Mouse (Mus musculus): ENCODE results near the gene Clhc1. TPM values are rescaled to one million over a fixed set of nuclear protein-coding genes. Genes with fewer than 3 reads are reported as not detected.
"Not testable (repeated sequence)": the region's sequence is repeated elsewhere in the genome, so short reads cannot be mapped to it uniquely, and the experiment has no call there.

The Clhc1 gene
- total RNA-seq (2021): under 1 TPM in 1 of 2 experiments, not detected in 1; 0.27 TPM
- long read RNA-seq: 0 reads

DNA sequence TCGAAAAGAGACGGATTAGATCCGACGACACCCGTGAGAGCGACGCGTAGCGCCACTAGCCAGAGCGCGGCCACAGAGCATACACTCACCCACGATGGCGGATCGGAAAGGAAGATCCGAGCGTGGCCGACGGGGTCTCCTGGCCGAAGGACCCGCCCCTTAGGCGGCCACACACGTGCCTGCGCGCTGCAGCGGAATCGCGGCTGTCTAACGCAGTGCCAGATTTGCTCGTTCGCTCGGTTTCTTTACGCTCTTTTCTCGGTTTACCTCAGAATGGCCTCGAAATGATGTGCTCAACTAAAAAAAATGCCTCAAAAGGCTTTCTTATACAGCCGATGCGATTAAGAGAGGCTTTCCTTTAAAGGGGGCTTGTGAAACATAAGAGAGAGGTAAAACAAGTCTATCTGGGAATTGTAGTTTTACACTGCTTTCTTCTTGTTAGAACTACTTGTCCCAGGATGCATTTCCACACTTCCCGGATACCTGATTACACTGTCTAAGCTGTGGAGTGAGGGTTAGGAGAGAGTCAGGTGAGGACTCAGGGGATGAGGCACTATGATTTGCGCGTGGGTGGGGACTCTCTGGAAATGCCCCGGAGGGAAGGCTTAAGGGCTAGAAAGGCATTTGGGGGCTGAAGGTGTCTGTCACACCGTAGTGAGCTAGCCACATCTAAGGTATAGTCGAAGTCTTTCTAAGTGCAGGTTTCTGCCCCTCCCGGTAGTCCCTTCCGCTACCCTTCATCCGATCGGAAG is at the start of gene Clhc1, which contains the start of gene Rps27a:
Gene Clhc1 (plus strand): TSS at position 199 of the 752 bp plus-strand sequence.
Gene Rps27a (minus strand): TSS at position 358 of the 752 bp plus-strand sequence.
- DNase-seq (ENCODE audit: low spot score in 2 of 2): peak; percentile 95

DNA sequence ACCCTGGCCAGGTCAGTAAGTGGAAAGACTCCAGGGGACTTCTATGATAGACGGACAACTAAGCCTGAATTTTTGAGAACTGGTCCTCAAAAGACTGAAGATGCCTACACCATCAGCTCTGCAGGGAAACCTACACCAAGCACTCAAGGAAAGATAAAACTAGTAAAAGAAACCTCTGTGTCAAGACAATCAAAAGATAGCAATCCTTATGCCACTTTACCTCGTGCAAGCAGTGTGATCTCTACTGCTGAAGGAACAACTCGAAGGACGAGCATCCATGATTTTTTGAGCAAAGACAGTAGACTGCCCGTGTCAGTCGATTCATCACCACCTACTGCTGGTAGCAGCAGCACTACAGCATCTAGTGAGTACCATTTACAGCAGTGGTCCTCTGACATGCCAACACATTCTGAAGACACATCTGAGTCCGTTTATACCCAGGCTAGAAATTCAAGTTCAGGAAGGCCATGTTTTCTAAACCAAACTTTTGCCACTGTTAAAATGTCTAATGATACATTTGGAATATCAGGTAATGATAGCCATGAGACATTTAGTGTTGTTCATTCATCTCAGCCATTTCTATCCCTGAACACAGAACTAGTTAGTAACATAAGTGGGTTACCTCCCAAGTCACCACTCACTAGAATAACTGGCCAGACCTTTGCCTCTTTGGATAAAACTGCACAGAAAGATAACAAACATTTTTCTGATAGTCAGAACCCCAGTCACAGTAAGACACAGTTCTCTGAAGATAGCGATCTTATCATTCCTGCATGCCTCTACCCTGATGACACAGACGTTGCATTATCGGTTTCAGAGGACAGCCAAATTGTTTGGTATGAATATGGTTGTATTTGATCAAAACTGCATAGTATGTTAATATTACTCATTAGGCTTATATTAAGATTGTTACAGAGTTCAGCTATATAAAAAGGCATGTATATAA is 43.5 kb upstream of the Clhc1 start:
- DNase-seq (ENCODE audit: low spot score in 2 of 2): no peak

DNA sequence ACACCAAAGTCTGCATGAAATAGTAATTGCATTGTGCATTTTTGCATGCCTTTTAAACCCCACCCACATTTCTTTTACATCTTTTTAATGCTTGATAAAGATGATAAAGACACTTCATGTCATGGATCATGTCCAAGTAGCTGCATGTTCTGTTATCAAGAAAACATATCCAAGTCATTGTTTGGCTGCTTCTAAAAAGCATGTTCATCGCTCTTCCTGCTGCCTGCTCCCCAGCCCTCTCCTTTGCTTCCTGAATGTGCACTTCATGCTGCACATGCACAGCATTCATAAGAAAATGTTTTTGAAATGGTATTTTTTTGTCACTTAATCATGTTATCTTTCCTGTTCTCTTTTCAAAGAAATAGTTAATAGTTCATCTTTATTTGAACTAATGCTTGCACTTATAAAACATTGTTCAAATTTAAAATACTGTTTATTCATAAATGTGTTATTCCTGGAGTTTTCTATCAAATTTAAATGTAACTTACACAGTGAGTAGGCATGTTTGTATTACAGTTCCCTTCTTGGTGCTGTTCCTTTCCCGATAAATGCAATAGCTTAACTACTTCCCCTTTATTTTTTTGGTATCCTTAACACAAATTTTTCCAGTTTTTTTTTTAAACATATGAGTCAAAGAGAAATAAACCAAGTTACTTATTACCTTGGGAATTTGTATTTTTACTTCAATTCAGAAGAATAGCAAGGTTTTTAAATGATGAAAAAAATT is 42.7 kb upstream of the Clhc1 start:
- no peak for DNase-seq (ENCODE audit: low spot score in 2 of 2)

DNA sequence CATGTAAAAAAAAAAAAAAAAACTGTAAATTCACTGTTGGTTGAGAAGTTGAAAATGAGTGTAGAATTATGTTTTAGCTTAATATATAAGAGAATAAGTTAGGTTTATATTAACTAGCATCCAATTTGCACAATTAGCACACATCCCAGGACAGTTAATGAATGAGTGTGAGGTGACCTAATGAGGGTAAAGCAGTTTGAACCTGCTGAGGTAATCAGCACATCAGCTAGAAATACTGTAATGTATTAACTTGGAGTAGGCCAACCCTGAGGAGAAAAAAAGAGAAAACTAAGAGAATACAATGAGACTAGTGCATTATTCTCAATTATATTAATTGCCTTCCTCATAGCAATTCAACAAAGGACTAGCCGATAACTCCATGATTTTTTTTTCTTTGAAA is 38.3 kb upstream of the Clhc1 start:
- DNase-seq (ENCODE audit: low spot score in 2 of 2): no peak

DNA sequence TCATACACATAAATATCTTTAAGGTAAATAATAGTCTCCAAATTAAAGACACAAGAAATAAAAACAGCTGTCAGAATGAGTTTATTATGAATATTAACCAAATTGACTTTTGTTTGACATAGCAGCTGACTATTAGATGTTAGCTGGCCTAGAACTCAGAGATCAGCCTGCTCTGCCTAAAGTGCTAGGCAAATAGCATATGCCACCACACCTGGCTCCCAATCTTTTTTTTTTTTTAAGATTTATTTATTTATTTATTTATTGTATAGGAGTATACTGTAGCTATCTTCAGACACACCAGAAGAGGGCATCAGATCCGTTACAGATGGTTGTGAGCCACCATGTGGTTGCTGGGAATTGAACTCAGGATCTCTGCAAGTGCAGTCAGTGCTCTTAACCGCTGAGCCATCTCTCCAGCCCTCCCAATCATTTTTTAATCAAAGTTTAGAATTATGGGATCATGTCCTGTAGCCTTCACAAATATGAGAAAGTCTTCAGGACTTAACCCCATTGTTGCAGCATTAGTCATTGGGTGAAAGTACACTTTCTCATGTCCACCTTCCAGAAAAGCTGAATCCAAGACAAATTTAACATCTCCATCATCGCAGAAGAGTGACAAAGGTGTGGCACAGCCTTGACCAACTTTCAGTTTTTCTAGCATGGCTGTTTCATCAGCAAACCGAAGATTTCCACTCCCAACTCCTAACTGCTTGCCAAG is 34.8 kb upstream of the Clhc1 start:
- DNase-seq (ENCODE audit: low spot score in 2 of 2): no peak

DNA sequence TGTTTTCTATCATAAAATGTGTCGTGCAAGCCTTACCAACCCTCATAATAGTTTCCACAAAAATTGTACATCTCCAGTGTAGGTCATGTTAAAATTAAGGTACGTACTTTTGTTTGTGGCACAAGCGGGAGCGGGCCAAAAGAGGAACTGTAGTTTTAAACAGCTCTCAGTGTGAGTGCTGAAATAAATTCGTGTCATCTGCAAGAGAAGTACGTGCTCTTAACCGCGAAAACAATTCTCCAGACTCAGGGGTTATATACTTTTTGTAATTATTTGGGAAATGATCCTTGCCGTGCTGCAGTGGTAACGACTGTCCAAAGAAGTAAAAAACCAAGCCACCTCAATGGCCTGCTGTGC is 33.4 kb upstream of the Clhc1 start:
- no peak for DNase-seq (ENCODE audit: low spot score in 2 of 2)

DNA sequence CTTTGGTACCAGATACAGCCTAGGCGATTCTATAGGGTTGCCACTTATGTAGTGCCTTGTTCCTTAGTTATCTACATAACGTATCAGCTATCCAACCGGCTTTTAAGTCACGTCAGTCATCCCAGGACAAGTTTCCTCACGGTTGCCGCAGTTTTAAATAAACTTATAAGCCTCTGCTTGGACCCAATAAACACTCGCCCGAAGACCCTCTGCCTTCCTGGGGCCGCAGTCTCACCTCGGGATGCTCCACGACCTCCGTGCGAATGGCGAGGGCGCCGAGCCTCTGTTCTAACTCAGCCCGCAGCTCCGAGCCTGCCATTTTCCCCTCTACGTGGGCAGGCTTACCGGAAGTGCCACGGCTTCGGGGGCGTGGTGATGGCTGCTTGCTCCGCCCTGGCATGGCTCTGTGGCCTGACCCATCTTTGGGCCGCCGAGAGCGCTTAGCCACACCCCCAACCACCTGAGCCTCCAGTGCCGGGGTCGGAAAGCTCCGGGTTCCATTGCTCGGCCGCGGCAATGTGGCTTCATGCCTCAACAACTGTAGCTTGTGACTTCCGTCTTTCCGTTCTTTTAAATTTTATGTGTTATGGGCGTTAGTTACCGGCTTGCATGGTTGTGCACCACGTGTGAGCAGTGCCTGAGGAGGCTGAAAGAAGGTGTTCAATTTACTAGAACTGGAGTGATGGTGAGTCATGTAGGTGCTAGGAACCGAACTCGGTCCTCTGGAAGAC is 32.9 kb upstream of the Clhc1 start, which contains the start of gene Prorsd1:
Gene Prorsd1 (minus strand): TSS at position 352 of the 731 bp plus-strand sequence.
- DNase-seq (ENCODE audit: low spot score in 2 of 2): peak; percentile 77 to 81

DNA sequence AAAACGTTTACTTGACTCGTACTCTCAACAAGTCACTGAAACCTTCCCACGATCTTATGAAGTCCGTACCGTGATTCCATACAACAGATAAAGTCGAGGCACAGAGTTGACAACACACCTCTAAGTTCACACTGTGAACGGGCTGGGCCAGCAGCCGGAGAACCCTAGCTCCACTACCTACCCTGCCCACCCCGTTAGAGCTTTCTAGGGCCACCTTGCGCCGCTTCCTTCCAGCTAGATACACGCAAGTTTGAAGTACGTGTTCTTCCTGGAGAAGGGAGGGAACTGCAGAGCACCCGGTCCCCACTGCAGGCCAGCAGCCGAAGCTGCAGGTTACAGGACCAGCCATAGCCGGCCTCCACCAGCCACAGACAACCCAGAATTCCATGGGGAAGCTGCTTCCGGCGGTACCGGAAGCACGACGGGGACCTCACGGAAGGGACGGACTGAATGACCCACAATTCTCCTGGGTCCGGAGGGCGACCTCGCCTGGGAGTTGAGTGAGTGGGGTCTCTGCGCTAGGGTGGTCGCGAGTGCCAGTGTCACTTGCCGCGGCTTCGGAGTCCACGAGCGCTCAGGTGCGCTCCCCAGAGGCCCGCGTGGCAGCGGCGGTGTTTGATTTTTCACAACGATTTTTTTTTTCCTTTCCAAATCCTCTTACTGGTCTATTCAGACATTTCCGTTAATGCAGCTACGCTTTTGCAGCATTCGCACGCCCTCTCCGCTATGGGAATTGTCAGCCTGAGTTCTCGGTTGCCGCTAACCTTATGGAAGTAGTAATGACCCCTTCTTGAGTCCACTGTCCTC is 21.6 kb upstream of the Clhc1 start, which contains the start of gene Mtif2:
Gene Mtif2 (plus strand): TSS at position 421 of the 807 bp plus-strand sequence.
- DNase-seq (ENCODE audit: low spot score in 2 of 2): peak; percentile 80 to 84

DNA sequence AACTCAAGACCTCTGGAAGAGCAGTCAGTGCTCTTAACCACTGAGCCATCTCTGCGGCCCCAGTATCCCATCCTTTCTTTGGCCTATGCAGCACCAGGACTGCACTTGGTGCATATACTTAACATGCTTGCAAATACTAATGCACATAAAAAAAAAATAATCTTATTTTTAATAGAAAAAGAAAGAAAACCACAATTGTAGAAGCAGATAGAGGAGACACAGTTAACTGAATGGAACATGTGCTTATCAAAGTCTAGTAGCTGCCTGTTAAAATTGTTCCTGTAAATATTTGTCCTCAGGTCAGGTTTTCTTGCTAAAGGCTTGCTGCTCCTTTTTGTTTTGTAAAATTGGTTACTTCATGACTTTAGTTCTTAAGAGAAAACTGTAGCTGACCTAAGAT is 9.5 kb upstream of the Clhc1 start:
- DNase-seq (ENCODE audit: low spot score in 2 of 2): no peak

DNA sequence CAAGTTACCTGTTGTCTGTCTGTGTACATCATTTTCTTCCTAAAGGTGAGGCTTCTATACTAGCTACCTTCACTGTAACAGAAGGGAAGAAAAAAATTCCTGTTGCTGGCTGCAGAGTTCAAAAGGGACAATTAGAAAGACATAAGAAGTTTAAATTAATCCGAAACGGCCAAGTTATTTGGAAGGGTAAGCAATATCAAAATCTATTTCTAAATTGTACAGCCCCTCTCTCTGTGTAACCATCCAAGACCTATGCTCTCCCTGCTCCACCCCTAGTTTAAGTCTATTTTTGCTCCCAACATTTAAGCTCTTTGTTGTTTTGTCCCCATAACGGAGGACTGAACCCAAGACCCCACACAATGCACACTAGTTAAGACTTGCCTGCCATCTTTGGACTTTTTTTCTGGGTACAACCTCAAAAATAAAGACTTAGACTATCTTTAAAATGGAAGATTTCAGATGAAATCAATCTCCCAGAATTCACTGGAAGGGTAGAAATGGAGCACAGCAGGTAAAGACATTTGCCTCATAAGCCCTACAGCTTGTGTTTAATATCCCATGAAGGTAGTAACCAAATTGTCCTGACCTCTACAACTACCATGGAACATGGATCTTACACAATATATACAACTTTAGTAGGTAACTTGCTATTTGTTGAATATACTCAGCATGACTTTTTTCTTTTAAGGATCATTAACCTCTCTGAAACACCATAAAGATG is 3.4 kb upstream of the Clhc1 start:
- DNase-seq (ENCODE audit: low spot score in 2 of 2): no peak

DNA sequence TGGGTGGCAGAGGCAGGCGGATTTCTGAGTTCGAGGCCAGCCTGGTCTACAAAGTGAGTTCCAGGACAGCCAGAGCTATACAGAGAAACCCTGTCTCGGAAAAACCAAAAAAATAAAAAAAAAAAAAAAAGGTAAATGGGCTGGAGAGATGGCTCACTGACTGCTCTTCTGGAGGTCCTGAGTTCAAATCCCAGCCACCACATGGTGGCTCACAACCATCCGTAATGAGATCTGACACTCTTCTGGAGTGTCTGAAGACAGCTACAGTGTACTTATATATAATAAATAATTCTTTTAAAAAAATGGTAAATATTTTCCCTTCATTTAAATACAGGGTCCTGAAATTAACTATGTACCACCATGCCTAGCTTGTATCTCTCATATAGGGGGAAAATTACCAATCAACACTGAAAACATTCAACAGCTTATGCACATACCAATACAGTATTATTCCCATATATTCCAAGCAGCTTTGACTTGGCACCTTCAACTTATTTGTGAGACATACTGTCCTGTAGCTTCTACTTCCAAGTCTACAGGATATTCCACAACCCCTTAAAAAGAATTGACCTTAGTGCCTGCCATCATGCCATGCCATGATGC is 2.5 kb upstream of the Clhc1 start:
- DNase-seq (ENCODE audit: low spot score in 2 of 2): not testable (repeated sequence)

DNA sequence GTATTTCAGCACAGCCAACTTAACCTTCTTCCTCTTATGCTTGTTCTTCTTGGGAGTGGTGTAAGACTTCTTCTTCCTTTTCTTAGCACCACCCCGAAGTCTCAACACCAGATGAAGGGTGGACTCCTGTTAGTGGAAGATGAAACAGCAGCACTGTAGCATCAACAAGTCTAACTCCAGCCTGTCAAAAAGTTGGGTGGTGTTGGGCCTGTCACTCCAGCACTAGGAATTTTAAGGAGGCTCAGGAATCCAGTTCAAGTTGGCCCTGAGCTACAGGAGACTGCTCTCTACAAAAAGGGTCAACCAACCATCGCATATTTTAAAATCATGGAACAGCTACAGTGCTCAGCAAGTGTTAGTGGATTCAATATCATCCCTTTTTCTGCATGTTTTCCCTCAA is 1.5 kb upstream of the Clhc1 start:
- not testable (repeated sequence) for DNase-seq (ENCODE audit: low spot score in 2 of 2)

DNA sequence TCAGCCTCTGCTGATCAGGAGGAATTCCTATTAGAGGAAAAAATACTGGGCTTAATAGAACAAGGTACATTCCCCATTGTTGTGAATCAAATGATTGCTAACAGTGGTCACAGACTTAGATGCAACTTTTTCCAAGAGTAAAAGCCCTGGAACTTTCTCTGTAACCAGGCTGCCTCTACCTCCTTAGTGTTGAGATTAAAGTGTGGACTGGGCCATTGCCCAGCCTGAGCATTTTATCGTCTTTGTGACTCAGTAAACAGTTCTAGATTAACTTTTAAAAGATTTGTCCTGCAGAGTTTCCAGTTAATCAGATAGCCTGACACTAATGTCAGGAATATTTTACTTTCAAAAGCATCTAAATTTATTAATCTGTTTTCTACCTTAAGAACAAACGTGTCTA is 988 bp upstream of the Clhc1 start:
- DNase-seq (ENCODE audit: low spot score in 2 of 2): no peak

DNA sequence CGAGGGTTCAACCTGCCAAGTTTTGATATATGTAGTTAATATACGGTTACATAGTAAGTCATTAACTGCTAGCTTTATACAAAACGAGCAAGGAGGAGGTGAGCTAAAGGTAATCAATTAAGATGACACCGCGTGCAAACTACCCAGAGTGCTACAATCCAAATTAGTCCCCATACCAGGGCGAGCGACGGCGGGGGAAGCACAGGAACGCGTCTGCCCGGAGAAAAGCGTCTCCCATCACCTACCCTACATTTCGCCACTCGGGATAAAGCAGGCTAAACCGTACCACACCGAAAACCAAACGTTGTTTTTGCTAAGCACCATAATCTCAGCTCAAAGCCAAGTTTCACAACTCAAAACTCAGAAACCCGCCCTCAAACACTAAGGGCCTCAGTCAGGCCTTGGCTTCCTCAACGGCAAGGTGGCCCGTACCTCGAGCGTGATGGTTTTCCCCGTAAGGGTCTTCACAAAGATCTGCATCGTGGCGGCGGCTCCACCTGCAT is 450 bp upstream of the Clhc1 start:
- no peak for DNase-seq (ENCODE audit: low spot score in 2 of 2)

DNA sequence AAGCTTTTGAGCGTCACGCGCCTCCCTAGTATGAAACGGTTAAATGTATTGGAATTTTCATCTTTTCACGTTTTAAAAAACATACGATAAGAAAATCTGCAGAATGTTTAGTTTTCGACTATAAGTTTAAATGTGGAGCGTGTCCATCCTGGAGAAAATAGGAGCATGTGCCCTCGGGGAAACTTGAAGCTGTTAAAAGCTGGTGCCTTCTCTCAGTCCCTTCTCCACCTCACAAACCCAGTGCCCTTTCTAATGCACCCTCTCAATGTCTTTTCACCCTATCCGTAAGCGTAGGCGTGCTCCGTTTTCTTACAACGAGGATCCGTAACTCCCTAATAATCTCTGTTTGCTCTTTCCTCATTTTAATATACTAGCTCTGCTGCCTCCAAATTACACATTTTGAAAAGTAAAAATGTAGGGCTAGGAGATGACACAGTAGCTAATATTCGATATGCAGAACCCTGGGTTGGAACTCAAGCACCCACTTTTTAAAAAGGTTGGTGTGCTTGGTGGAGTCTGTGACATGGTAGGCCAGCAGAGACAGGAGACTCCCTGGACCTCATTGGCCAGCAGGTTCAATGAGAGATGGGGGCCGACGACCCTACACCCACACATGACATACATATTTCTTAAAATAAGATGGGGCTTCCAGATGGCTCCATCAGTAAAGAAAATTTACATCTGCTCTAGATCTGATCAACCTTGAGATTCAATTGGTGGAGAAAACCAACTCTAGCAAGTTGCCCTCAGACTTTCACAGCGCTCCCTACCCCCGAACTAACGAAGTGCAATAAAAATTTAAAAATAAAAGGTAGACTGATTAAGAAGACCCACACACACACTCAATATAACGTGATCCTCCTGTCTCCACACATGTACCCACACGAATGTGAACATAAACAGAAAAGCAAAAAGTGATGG is 1.0 kb downstream of the Clhc1 start:
- no peak for DNase-seq (ENCODE audit: low spot score in 2 of 2)

DNA sequence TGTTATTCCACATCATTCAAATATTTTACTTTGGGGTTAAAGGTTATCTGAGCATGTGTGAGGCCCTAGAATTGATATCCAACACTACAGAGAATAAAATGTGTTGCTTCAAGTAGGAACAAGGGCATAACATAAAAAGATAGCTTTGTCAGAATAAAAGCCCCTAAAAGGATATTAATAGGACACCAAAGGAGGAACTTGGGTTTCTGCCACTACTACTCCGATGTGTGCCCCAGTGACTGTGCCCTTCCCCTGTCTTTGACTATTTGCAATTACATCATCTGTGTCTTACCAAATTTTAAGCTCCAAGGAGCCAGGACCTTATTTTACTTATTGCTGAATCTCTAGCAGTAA is 1.7 kb downstream of the Clhc1 start:
- DNase-seq (ENCODE audit: low spot score in 2 of 2): no peak

DNA sequence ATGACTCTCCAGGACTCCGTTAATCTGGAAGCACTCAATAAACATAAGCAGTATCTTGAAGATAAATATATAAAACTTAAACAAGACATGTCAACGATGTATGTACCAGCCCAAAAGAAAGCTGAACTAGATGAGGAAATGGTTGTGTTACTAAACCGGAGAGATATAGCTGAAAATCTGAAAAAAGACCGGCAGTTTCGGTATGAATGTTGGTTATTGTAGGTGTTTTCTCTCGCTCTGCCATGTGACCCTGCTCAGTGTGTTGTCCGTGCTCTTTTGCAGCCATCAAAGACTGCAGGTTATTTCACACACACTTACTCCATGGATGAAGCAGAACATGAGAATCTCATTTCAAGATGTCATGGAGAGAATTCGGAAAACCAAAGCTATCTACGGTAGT is 12.7 kb downstream of the Clhc1 start:
- DNase-seq (ENCODE audit: low spot score in 2 of 2): no peak
